Mouse (Mus musculus): Measurements from ENCODE around the gene Snx9.

Gene Snx9

GRCm38 (mm10) chr17:5923281-5923680, 82.2 kb downstream of the Snx9 start:
- DNase-seq (ENCODE audit: low spot score in 2 of 2) = peak in 1 of 2 experiments; percentile 51

GRCm38 (mm10) chr17:5924238-5924637, 83.1 kb downstream of the Snx9 start:
- peak in 1 of 2 experiments; percentile 42 for DNase-seq (ENCODE audit: low spot score in 2 of 2)

- no peak for DNase-seq (ENCODE audit: low spot score in 2 of 2)
Measured at GRCm38 (mm10) chr17:5926710-5927109, 85.6 kb downstream of the Snx9 start.

GRCm38 (mm10) chr17:5929031-5929430, 87.9 kb downstream of the Snx9 start:
- no peak for DNase-seq (ENCODE audit: low spot score in 2 of 2)

GRCm38 (mm10) chr17:5932161-5932560, 91.0 kb downstream of the Snx9 start:
- no peak for DNase-seq (ENCODE audit: low spot score in 2 of 2)

- DNase-seq (ENCODE audit: low spot score in 2 of 2) = peak in 1 of 2 experiments; percentile 40
Measured at GRCm38 (mm10) chr17:5934554-5935324, 93.6 kb downstream of the Snx9 start.

- DNase-seq (ENCODE audit: low spot score in 2 of 2) = no peak
Measured at GRCm38 (mm10) chr17:5935680-5936079, 94.6 kb downstream of the Snx9 start.

GRCm38 (mm10) chr17:5936276-5936675, 95.1 kb downstream of the Snx9 start:
- no peak for DNase-seq (ENCODE audit: low spot score in 2 of 2)

- DNase-seq (ENCODE audit: low spot score in 2 of 2) = no peak
Measured at GRCm38 (mm10) chr17:5937441-5937840, 96.3 kb downstream of the Snx9 start.

GRCm38 (mm10) chr17:5939871-5940270, 98.7 kb downstream of the Snx9 start:
- no peak for DNase-seq (ENCODE audit: low spot score in 2 of 2)

GRCm38 (mm10) chr17:5940792-5941191, 99.7 kb downstream of the Snx9 start:
- peak in 1 of 2 experiments; percentile 49 for DNase-seq (ENCODE audit: low spot score in 2 of 2)

- no peak for DNase-seq (ENCODE audit: low spot score in 2 of 2)
Measured at GRCm38 (mm10) chr17:5941230-5942043, 100.3 kb downstream of the Snx9 start, which contains the start of gene Synj2. Gene Synj2, plus strand, starts transcription at chr17:5941280.

GRCm38 (mm10) chr17:5942156-5942555, 101.0 kb downstream of the Snx9 start:
- DNase-seq (ENCODE audit: low spot score in 2 of 2) = no peak

- no peak for DNase-seq (ENCODE audit: low spot score in 2 of 2)
Measured at GRCm38 (mm10) chr17:5943053-5943452, 101.9 kb downstream of the Snx9 start.

GRCm38 (mm10) chr17:5947039-5947438, 105.9 kb downstream of the Snx9 start:
- DNase-seq (ENCODE audit: low spot score in 2 of 2) = no peak

GRCm38 (mm10) chr17:5952455-5952854, 111.3 kb downstream of the Snx9 start:
- no peak for DNase-seq (ENCODE audit: low spot score in 2 of 2)

- no peak for DNase-seq (ENCODE audit: low spot score in 2 of 2)
Measured at GRCm38 (mm10) chr17:5956350-5957000, 115.3 kb downstream of the Snx9 start.

- no peak for DNase-seq (ENCODE audit: low spot score in 2 of 2)
Measured at GRCm38 (mm10) chr17:5957097-5957496, 116.0 kb downstream of the Snx9 start.

- no peak for DNase-seq (ENCODE audit: low spot score in 2 of 2)
Measured at GRCm38 (mm10) chr17:5958229-5958628, 117.1 kb downstream of the Snx9 start.

GRCm38 (mm10) chr17:5958636-5959035, 117.5 kb downstream of the Snx9 start:
- DNase-seq (ENCODE audit: low spot score in 2 of 2) = no peak

GRCm38 (mm10) chr17:5959096-5959495, 118.0 kb downstream of the Snx9 start:
- DNase-seq (ENCODE audit: low spot score in 2 of 2) = no peak

- no peak for DNase-seq (ENCODE audit: low spot score in 2 of 2)
Measured at GRCm38 (mm10) chr17:5959802-5960201, 118.7 kb downstream of the Snx9 start.
